Mouse (Mus musculus) liver, adult 2 months (tissue): ENCODE data around the gene Scgb1a1.

ENCODE experiments used
- CTCF ChIP-seq: fragments of 200-500 bp; IDR thresholded peaks from 2 replicates; pipeline ENCODE4 v1.5.1; 2011; ENCODE audit warnings: low read depth, low read length, control low read depth
- POLR2A ChIP-seq: fragments of 200-500 bp; IDR thresholded peaks from 2 replicates; pipeline ENCODE4 v1.6.1; 2011; ENCODE audit warnings: low read length, control low read depth; ENCODE audit not compliant: insufficient read depth; ENCODE audit errors: extremely low read depth

GRCm38 (mm10) chr19:9070316-9070715, 17.4 kb downstream of the Scgb1a1 start:
- TF ChIP-seq CTCF (no peak), POLR2A (no peak)
